Mouse (Mus musculus): Measurements from ENCODE around the gene Capn5. TPM values are rescaled to one million over a fixed set of nuclear protein-coding genes. Genes with fewer than 3 reads are reported as not detected.
A peak's percentile ranks its signal among the peaks of the same experiment; 100 is the strongest.

Gene Capn5
- total RNA-seq, 2 experiments from 2014 or later, result 1.7 to 1.9 TPM

DNA sequence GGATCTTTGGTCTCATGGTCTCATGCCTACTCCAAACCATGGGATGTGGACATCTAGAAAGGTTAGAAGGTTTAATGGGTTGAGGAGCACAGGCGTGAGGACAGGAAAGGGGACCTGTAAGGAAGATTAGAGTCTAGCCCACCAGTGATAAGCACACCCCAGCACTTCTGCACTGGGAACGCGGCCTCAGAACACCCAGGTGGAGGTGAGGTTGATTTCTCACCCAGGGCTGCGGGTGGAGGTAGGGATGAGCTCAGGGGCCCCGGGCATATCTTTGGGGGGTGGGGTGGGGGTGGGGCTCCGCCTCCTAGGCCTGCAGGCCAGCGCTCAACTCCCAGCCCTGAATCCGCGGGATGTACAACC lies 527 bp downstream of the Capn5 start:
- intact Hi-C loops (cut with DNase I), result no loop called here

GRCm38 (mm10) chr7:98177071-98177485 lies 996 bp downstream of the Capn5 start:
- DNase-seq, result no peak
- intact Hi-C loops (cut with DNase I), result no loop called here

More for the DNA sequence above, 527 bp downstream of the Capn5 start:
- no peak for DNase-seq

GRCm38 (mm10) chr7:98176322-98177070 lies 1.6 kb downstream of the Capn5 start:
- no peak for DNase-seq
- intact Hi-C loops (cut with DNase I), result no loop called here

GRCm38 (mm10) chr7:98174883-98175755 lies 3.0 kb downstream of the Capn5 start:
- intact Hi-C loops (cut with DNase I), result no loop called here

DNA sequence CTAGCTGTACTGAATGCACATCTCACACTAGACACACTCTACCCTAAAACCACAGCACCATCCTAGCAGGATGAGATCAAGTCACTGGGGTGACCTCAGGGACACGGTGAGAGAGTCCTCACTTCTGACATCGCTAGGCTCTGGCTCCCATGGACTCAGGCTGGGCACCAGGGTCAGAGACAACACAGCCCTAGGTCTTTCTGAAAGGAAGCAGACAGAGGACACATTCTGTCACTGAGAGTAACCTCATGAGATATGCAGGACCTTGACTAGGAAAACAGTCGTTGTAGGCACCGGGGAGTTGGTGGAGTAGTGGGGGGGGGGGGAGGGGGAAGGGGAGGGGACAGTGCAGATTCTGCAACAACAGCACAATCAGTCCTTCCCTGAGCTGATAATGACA lies 4.7 kb downstream of the Capn5 start:
- no peak for DNase-seq
- intact Hi-C loops (cut with DNase I), result no loop called here

More at GRCm38 (mm10) chr7:98174883-98175755, 3.0 kb downstream of the Capn5 start:
- no peak for DNase-seq

GRCm38 (mm10) chr7:98172661-98173060 lies 5.4 kb downstream of the Capn5 start:
- DNase-seq, result no peak
- intact Hi-C loops (cut with DNase I), result no loop called here

- intact Hi-C loops (cut with DNase I), result no loop called here
- DNase-seq, result peak; percentile 54 to 66
Measured at GRCm38 (mm10) chr7:98171141-98172073, 6.7 kb downstream of the Capn5 start.

GRCm38 (mm10) chr7:98164999-98165528 lies 13.0 kb downstream of the Capn5 start:
- intact Hi-C loops (cut with DNase I), result no loop called here
- no peak for DNase-seq

- intact Hi-C loops (cut with DNase I), result no loop called here
- DNase-seq, result no peak
Measured at GRCm38 (mm10) chr7:98164382-98164998, 13.6 kb downstream of the Capn5 start.

- no peak for DNase-seq
- intact Hi-C loops (cut with DNase I), result no loop called here
Measured at GRCm38 (mm10) chr7:98163700-98164099, 14.4 kb downstream of the Capn5 start.

DNA sequence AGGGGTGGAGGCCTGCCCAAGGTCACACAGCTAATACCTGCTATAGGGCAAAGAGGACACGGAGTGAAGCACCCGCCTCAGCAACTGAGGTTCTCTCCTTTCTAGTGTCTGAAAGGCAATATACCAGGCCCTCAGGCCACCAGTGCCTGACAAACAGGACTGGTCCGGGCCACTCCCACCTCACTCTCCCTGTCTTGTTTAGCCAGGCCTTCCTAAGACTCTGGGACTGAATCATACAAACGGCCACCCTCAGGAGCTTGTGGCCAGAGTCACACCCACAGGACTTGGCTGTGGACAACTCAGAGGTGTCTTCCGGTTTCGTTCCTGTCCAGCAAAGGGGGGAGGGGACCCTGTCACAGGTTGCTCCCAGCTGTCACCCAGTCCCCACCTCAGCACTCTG lies 15.8 kb downstream of the Capn5 start:
- intact Hi-C loops (cut with DNase I), result no loop called here
- DNase-seq, result no peak

DNA sequence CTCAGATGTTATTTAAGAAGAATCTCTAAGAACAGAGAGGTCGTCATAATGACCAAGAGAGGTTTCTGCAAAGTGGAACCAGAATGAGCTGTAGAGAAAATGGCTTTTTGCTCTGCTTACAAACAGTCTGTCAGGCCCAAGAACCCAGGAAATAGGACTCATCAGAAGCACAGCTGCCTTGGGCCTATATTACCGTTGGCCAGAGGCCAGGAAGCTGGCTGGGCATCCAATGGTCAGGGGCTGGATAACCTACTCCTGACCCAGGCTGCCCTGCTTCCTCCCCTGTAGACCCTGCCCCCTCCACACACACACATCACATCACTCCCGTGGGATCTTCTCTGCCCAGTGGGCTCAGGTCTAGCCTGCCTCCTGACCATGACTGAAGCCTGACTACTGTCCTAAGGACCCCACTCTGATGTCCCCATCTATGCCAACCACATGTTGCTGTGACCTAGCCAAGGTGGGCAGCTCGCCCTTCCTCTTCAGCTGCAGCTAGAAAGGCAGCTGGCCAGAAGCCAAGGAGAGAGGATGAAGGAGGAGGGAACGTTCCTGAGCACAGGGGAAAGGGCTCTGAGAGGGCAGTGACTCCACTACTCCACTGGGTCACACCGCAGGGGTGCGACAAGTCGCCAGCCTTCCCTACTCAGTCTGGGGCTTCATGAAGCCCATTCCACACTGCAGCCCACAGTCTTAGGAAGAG lies 17.9 kb downstream of the Capn5 start:
- DNase-seq, result peak in 1 of 2 experiments; percentile 7
- intact Hi-C loops (cut with DNase I), result no loop called here

DNA sequence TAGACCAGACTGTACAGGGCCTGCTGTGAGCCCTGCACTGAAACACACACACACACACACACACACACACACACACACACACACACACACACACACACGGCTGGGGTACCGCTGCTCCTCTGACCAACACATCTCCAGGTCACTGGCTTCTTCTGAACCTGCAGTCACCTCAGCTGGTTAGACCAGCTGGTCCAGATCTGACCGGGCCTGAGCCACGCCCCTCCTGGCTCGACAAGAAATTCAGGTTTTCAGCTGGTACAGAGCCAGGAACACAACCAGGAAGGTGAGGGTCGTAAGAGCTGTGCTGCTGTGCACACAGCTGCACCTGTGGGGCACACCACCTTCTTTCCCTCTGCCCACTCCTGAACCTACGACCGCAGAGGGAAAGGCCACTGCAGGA lies 19.6 kb downstream of the Capn5 start:
- intact Hi-C loops (cut with DNase I), result loop anchor here (5.0 kb wide), 2 partner anchors 34 to 184 kb away; no protein-coding TSS in a partner anchor

GRCm38 (mm10) chr7:98157636-98158332 lies 20.3 kb downstream of the Capn5 start:
- intact Hi-C loops (cut with DNase I), result loop anchor here (5.0 kb wide), 2 partner anchors 35 to 185 kb away; no protein-coding TSS in a partner anchor
- DNase-seq, result peak in 1 of 2 experiments; percentile 3

More for the DNA sequence above, 19.6 kb downstream of the Capn5 start:
- DNase-seq, result peak in 1 of 2 experiments; percentile 2

DNA sequence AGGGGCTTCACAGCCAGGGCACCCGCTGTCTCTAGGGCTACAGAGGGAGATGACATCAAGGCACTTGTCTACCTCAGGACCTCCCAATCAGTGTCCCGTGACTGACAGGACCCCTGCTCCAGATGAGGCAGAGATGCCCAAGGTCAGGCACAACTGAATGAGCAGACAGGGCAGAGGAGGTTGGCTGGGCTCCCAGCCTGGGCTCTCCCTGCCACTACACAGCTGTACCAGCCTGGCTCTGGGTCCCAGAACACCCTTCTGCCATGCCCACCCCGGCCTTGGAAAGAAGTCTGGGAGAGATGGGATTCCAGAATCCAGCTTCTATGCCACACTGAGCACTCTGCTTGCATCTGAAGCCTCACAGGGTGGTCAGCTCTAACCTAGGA lies 21.8 kb downstream of the Capn5 start:
- intact Hi-C loops (cut with DNase I), result loop anchor here (5.0 kb wide), 2 partner anchors 36 to 186 kb away; no protein-coding TSS in a partner anchor

DNA sequence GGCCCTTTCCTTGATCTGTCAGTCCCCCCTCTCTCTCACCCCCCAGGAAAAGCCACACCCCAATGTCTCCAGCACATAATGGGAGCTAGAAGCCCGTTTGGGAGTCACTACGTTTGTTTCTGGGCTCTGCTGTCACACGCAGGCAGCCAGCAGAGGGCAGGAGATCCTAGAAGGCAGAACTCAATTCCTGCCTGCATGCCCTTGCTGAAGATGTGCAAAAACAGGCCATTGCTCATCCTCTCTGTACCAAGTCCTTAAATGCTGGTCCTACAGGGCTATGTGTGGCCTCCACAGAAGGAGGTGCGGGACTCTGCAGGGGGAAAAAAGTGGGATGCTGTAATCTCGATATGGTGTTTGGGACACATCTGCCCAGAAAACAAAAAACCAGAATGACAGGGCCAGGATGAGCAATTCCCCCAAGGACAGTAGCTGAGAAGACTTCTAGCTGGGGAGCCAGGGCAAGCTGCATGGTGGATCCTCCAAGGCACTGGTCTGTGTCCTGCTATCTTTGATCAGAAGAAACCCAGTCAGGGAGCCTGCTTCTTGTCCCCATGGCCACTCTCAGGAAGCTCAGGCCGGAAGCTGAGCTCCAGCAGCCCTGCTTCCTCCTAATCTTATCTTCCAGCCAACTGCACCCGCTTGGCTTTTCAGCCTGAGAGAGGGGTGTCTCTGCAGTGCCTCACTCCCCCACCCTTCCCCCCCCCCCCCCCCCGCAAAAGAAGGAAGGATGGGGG lies 22.4 kb downstream of the Capn5 start:
- DNase-seq, result peak; percentile 50 to 64
- intact Hi-C loops (cut with DNase I), result loop anchor here (5.0 kb wide), 2 partner anchors 37 to 187 kb away; no protein-coding TSS in a partner anchor

More for the DNA sequence above, 21.8 kb downstream of the Capn5 start:
- DNase-seq, result peak in 1 of 2 experiments; percentile 3

DNA sequence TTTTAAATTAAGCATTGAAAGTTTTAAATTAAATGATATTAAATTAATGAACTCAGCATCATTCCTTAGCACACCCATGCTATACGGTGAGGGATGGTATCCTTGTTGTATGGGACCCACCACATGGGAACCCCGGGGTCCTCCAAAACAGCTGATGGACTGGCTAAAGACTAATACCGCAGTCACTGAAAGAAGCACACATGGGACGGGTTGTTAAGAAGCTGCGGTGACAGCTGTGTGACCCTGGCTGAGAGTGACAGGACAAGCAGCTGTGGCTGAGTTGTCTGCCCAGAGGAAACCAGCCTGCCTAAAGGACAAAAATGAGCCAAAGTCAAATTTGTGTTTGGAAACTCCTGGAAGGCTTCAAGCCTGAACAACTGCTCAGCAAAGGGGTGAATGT lies 24.2 kb downstream of the Capn5 start:
- intact Hi-C loops (cut with DNase I), result no loop called here
- no peak for DNase-seq
